Mouse (Mus musculus) kidney, embryonic 14.5 days (tissue): ENCODE data around the gene Lgi4. TPM values are rescaled to one million over a fixed set of nuclear protein-coding genes. Genes with fewer than 3 reads are reported as not detected.

ENCODE experiments used
- ATAC-seq: fragments of 200-750 bp; cut with Nextera tagmentation; 2 replicates; pipeline ENCODE4 v1.8.0; 2017; ENCODE audit warnings: moderate number of reproducible peaks, mild to moderate bottlenecking, moderate TSS enrichment, moderate library complexity; ENCODE audit not compliant: low FRiP score, low TSS enrichment
- H3K27ac ChIP-seq: fragments of 300-500 bp; sonication (generic); 2 replicates; pipeline ENCODE4 v1.5.1; 2014; ENCODE audit warnings: low read depth, mild to moderate bottlenecking, low read length, moderate library complexity, mixed read lengths
- H3K27me3 ChIP-seq: fragments of 300-500 bp; sonication (generic); 2 replicates; pipeline ENCODE4 v1.6.1; 2014; ENCODE audit warnings: mild to moderate bottlenecking, low read length; ENCODE audit not compliant: control insufficient read depth, insufficient read depth
- H3K36me3 ChIP-seq: fragments of 300-500 bp; sonication (generic); 2 replicates; pipeline ENCODE4 v1.6.1; 2014; ENCODE audit warnings: low read length, mixed read lengths; ENCODE audit not compliant: control insufficient read depth, insufficient read depth
- H3K4me1 ChIP-seq: fragments of 300-500 bp; sonication (generic); 2 replicates; pipeline ENCODE4 v1.6.1; 2014; ENCODE audit warnings: low read length, mixed read lengths; ENCODE audit not compliant: control insufficient read depth, insufficient read depth
- H3K4me2 ChIP-seq: fragments of 300-500 bp; sonication (generic); replicated peaks from 2 replicates; pipeline ENCODE4 v1.6.1; 2014; ENCODE audit warnings: low read depth, mild to moderate bottlenecking, low read length
- H3K4me3 ChIP-seq: fragments of 300-500 bp; sonication (generic); 2 replicates; pipeline ENCODE4 v1.5.1; 2014; ENCODE audit warnings: mild to moderate bottlenecking, low read length
- H3K9ac ChIP-seq: fragments of 300-500 bp; sonication (generic); 2 replicates; pipeline ENCODE4 v1.6.1; 2014; ENCODE audit warnings: low read depth, mild to moderate bottlenecking, low read length, moderate library complexity
- H3K9me3 ChIP-seq: fragments of 300-500 bp; sonication (generic); 2 replicates; pipeline ENCODE4 v1.6.1; 2016; ENCODE audit warnings: low read length; ENCODE audit not compliant: control insufficient read depth
- WGBS: fragments of 180-500 bp; shearing (Covaris S2); extraction: QIAGEN DNeasy Blood & Tissue Kit; methylation state at CpG from one replicate; pipeline ENCODE4 v1.1.7; 2014; 5-methylcytosine and 5-hydroxymethylcytosine counted together
- polyA plus RNA-seq: library from polyadenylated mRNA; unstranded; fragments of >200 nt; fragmentation: Nextera tagmentation; extraction: Ambion mirVana; gene quantifications from 2 replicates; pipeline ENCODE4 v1.2.1, GENCODE M21; 2014

Gene Lgi4
- polyA plus RNA-seq, result 0.47 TPM in 1 of 2 replicates, not detected in the other

GRCm38 (mm10) chr7:31059108-31059507, at the start of gene Lgi4:
Gene Lgi4, plus strand, starts transcription at chr7:31059342.
- Histone ChIP-seq H3K9me3 (no peaks in the 10 kb centered on the region), H3K9ac (no peak within 1 kb of the TSS), H3K4me3 (no peak within 1 kb of the TSS), H3K27me3 (no peaks in the 10 kb centered on the region), H3K36me3 (no peaks in the 10 kb centered on the region), H3K4me1 (peaks cover 17% of the 10 kb centered on the region), H3K4me2 (no peak within 1 kb of the TSS), H3K27ac (no peak within 1 kb of the TSS)
- ATAC-seq, result peak; percentile 63
- 0% methylated on average over 2 of the region's 2 CpGs for WGBS

GRCm38 (mm10) chr7:31012971-31013370, 46.2 kb upstream of the Lgi4 start:
- H3K4me1 ChIP-seq, result peaks cover 12% of the 10 kb centered on the region; the same call in 1 of the 2 replicates
- no peak overlapping the region for H3K27ac ChIP-seq
- H3K4me2 ChIP-seq, result no peak overlapping the region
- no peaks in the 10 kb centered on the region for H3K27me3 ChIP-seq
- H3K9ac ChIP-seq, result no peak overlapping the region
- ATAC-seq, result no peak
- no peak overlapping the region for H3K4me3 ChIP-seq
- 89% methylated on average over 5 of the region's 5 CpGs for WGBS
- no peaks in the 10 kb centered on the region for H3K9me3 ChIP-seq
- no peaks in the 10 kb centered on the region for H3K36me3 ChIP-seq

GRCm38 (mm10) chr7:31017104-31017901, 41.8 kb upstream of the Lgi4 start:
- Histone ChIP-seq H3K4me1 (0 out of 2 replicates have a peak, but pooled peaks cover 9% of the 10 kb centered on the region), H3K36me3 (no peaks in the 10 kb centered on the region), H3K27me3 (no peaks in the 10 kb centered on the region), H3K9ac (no peak overlapping the region), H3K4me2 (no peak overlapping the region), H3K4me3 (no peak overlapping the region), H3K27ac (no peak overlapping the region), H3K9me3 (no peaks in the 10 kb centered on the region)
- 35% methylated on average over 10 of the region's 10 CpGs for WGBS
- peak; percentile 78 for ATAC-seq

- no peak for ATAC-seq
- no peak overlapping the region for H3K4me3 ChIP-seq
- no peaks in the 10 kb centered on the region for H3K9me3 ChIP-seq
- H3K4me2 ChIP-seq, result no peak overlapping the region
- no peaks in the 10 kb centered on the region for H3K36me3 ChIP-seq
- H3K4me1 ChIP-seq, result no peaks in the 10 kb centered on the region
- H3K9ac ChIP-seq, result no peak overlapping the region
- WGBS, result 76% methylated on average over 8 of the region's 8 CpGs
- no peaks in the 10 kb centered on the region for H3K27me3 ChIP-seq
- H3K27ac ChIP-seq, result no peak overlapping the region
Measured at GRCm38 (mm10) chr7:31028609-31029008, 30.5 kb upstream of the Lgi4 start.

- Histone ChIP-seq H3K36me3 (no peaks in the 10 kb centered on the region), H3K9me3 (no peaks in the 10 kb centered on the region), H3K4me1 (no peaks in the 10 kb centered on the region), H3K4me2 (no peak overlapping the region), H3K4me3 (no peak overlapping the region), H3K27ac (no peak overlapping the region), H3K27me3 (no peaks in the 10 kb centered on the region), H3K9ac (no peak overlapping the region)
- 68% methylated on average over 2 of the region's 2 CpGs for WGBS
- no peak for ATAC-seq
Measured at GRCm38 (mm10) chr7:31030717-31031116, 28.4 kb upstream of the Lgi4 start.

- H3K27me3 ChIP-seq, result no peaks in the 10 kb centered on the region
- no peak overlapping the region for H3K27ac ChIP-seq
- WGBS, result 79% methylated on average over 7 of the region's 7 CpGs
- H3K4me2 ChIP-seq, result no peak overlapping the region
- no peaks in the 10 kb centered on the region for H3K4me1 ChIP-seq
- no peak overlapping the region for H3K9ac ChIP-seq
- no peaks in the 10 kb centered on the region for H3K36me3 ChIP-seq
- no peaks in the 10 kb centered on the region for H3K9me3 ChIP-seq
- no peak overlapping the region for H3K4me3 ChIP-seq
- ATAC-seq, result no peak
Measured at GRCm38 (mm10) chr7:31031731-31032130, 27.4 kb upstream of the Lgi4 start.

- Histone ChIP-seq H3K36me3 (no peaks in the 10 kb centered on the region), H3K4me2 (no peak overlapping the region), H3K9ac (no peak overlapping the region), H3K27me3 (no peaks in the 10 kb centered on the region), H3K4me1 (no peaks in the 10 kb centered on the region), H3K27ac (no peak overlapping the region), H3K9me3 (no peaks in the 10 kb centered on the region), H3K4me3 (no peak overlapping the region)
- 52% methylated on average over 9 of the region's 9 CpGs for WGBS
- 0 out of 2 replicates have a peak, but pooled peaks have one; percentile 9 for ATAC-seq
Measured at GRCm38 (mm10) chr7:31033409-31034165, 25.6 kb upstream of the Lgi4 start.

GRCm38 (mm10) chr7:31034789-31035188, 24.4 kb upstream of the Lgi4 start:
- Histone ChIP-seq H3K9me3 (no peaks in the 10 kb centered on the region), H3K9ac (no peak overlapping the region), H3K4me2 (no peak overlapping the region), H3K27me3 (no peaks in the 10 kb centered on the region), H3K27ac (no peak overlapping the region), H3K4me3 (no peak overlapping the region), H3K36me3 (no peaks in the 10 kb centered on the region), H3K4me1 (no peaks in the 10 kb centered on the region)
- no peak for ATAC-seq
- 70% methylated on average over 11 of the region's 11 CpGs for WGBS

GRCm38 (mm10) chr7:31035291-31035690, 23.9 kb upstream of the Lgi4 start:
- no peaks in the 10 kb centered on the region for H3K27me3 ChIP-seq
- no peak overlapping the region for H3K4me2 ChIP-seq
- H3K27ac ChIP-seq, result no peak overlapping the region
- no peak for ATAC-seq
- no peaks in the 10 kb centered on the region for H3K4me1 ChIP-seq
- no peaks in the 10 kb centered on the region for H3K9me3 ChIP-seq
- 84% methylated on average over 11 of the region's 11 CpGs for WGBS
- H3K9ac ChIP-seq, result no peak overlapping the region
- no peaks in the 10 kb centered on the region for H3K36me3 ChIP-seq
- H3K4me3 ChIP-seq, result no peak overlapping the region
